Mouse (Mus musculus) G1E-ER4 (cell line): Measurements from ENCODE around the gene Csf3r. TPM values are rescaled to one million over a fixed set of nuclear protein-coding genes. Genes with fewer than 3 reads are reported as not detected.

ENCODE experiments used
- GATA1 ChIP-seq: IDR thresholded peaks from one replicate; pipeline ENCODE4 v1.8.0; 2012; ENCODE audit warnings: low read length, inconsistent platforms
- polyA plus RNA-seq: library from polyadenylated mRNA; stranded (reverse); fragments of >175 nt; gene quantifications from 2 replicates; pipeline ENCODE4 v1.2.3, GENCODE M21; 2012

Gene Csf3r
- not detected in 2 replicates for polyA plus RNA-seq

DNA sequence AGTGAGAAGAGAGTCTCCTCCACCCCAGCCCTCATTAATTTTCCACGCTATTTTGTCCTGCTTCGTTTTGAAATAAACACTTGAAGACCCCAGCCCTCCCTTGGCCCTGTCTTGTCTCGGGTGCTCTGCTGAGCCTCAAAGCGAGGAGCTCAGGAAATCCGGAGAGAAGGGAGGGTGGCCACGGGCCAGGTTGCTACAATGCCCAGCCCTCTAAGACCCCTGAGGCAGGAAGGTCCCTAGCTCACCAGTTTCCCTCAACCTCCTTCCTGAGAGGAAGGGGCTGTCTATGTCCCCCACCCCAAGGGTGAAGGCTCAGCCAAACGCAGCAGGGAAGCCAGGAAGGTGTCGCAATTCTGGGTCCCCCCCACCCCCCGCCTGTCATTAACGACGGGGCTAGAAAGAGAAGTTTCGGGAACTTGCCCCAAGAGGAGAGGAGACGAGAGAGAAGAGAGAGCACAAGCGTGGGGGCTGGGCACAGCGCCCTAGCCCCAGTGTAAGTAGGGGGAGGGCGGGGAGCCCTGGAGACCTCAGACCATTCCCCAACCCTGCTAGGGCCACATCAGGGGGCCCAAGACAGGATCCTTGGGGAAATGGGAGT, at the start of gene Csf3r:
TSS of gene Csf3r (plus strand) at position 248 of the 598 bp plus-strand sequence.
- TF ChIP-seq GATA1 = no peak

DNA sequence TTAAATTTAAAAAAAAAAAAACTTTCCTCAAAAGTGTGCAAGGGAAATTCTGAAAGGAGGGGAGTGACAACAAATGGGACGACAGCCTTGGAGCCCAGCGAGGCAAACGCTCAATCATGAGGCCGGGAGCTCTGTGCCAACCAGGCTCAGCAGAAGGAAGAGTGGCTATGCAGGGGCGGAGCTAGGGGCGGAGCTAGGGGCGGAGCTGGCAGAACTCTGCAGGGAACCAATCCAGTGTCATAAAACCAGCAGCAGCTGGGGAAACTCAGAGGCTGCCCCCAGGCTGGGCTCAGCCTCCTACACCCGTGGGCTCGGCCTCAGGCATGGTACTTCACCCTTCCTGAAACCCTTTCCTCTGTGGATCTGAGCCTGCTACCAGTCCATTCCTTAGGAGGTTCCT, 46.6 kb upstream of the Csf3r start:
- TF ChIP-seq GATA1 = no peak

DNA sequence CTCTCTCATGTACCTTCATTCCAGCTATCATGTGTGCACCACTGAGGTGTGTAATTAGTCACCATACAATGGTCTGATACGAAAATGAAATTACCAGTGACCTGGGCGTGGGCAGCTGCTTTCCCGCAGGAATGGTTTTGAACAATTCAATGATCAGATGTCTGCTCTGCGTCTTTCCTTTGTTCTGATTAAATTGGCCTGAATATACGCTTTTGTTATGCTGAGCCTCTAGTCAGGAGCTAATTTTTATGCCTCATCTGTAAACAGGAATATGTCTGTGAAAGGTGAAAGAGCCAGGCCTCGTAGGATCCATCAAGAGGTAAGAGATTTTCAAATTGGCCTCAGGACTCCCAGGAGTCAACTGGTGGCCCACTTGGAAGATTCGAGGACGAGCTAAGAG, 41.1 kb upstream of the Csf3r start:
- TF ChIP-seq GATA1 = no peak

DNA sequence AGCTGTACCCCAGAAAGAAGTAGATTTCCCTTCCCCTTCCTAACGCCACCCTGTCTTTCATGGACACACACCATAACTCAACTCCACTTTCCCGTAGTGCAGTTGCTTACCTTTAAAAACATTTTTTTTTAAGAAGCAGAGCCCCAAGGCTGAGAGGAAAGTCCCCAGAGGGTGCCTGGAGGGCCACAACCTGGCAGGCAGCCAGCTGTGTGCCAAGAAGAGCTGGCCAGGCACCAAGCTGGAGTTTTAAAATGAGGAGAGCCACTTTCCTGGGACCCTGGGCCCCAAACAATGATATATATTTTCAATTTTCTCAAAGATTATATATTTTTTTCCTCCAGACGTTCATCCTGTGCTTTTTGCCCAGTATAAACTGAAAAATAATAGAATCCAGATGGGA, 37.3 kb upstream of the Csf3r start:
- TF ChIP-seq GATA1 = no peak

DNA sequence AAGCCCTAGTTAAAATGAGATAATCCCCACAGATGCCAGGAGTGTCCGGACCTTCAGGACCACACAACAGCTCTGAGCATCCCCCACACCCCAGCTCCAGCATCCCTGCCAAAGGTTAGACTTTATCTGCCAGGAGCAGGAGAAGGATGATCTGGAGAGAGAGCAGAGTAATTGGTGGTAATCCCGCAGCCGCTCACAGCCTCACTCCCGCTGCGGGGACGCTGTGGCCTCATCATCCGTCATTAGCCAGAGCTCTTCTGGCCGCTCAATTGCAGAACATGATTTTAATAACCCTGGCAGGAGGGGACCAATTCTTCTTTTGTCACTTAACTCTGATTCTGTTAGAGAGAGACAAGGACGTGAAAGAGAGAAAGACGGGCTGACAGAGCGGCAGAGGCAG, 35.3 kb upstream of the Csf3r start:
- TF ChIP-seq GATA1 = no peak

DNA sequence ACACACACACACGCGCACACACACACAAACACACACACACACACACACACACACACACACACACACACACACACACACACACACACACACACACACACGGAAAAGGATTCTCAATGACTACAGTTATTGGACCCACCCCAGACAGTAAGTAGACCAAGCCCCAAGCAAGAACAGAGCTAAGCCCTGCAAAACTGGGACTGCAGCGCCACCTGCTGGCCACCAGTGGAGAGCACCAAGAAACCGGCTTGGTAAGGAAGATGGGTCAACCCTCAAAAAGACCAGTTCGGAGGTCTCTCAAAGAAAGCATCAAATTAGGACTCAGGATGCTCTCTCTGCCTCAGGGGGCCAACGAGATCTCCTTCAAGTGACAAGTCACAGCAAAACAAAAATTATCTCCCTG, 34.2 kb upstream of the Csf3r start:
- no peak for TF ChIP-seq GATA1

DNA sequence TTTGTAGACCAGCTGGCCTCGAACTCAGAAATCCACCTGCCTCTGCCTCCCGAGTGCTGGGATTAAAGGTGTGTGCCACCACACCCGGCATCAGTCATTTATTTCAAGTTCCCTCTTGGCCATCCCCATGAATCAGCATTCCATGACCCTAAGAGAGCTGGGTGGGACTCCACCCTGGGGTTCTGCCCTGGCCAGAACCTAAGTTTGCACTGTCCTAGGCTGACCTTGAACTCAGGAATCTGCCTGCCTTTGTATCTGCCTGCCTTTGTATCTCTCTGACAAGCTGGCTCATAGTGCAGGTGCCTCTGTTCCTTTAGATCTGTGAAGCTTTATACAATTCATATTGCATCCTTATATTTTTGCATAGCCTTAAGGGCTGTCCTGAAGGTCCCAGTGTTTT, 32.1 kb upstream of the Csf3r start:
- TF ChIP-seq GATA1 = no peak

DNA sequence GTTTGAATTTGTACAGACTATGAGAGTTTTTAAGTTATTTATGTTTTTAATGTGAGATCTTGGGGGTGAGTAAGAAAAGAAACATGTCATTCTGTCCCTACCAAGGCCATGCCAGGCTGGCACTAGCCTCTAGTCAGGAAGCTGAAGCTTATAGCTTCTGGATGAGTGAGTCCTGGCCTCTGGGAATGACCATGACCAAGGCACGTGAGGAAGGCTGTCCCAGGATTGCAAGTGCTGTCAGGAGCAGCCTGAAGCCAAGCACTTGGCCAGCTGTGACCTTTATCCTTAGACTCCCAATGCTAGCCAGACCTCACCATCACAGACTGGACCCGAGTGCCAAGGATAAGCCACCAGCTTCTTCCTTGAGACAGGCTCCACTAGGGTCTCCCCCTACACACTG, 31.4 kb upstream of the Csf3r start:
- no peak for TF ChIP-seq GATA1

DNA sequence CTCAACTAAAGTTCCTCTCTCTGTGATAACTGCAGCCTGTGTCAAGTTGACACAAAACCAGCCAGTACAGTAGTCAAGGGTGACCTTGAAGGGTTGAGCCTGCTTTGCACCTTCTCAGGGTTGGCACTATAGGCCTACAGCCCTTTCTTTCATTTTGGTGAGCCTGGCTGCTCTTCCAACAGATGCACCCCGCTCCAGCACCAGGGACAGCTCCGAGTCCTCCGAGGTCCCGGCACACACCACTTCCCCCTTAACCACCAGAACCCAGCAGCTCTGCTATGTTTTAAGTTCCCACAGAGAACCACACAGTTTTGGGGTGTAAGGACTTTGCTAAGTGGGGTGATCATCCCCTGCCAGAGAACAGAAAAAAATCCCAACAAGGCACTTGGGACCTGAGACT, 27.8 kb upstream of the Csf3r start:
- TF ChIP-seq GATA1 = no peak

DNA sequence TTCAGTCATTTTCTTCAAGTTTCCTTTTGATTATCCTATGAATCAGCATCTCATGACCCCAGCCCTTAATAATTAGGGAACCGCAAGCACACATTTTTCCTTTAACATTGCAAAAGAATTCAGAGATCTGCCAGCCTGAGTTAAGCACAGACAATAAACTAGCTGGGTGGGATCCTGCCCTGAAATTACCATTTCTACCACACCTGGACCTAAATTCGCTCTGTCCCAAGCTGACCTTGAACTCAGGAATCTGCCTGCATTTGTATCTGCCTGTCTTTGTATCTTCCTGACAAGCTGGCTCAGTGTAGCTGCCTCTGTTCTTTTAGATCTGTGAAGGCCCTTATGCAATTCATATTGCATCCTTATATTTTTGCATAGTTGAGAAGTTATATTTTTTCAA, 26.5 kb upstream of the Csf3r start:
- TF ChIP-seq GATA1 = no peak

DNA sequence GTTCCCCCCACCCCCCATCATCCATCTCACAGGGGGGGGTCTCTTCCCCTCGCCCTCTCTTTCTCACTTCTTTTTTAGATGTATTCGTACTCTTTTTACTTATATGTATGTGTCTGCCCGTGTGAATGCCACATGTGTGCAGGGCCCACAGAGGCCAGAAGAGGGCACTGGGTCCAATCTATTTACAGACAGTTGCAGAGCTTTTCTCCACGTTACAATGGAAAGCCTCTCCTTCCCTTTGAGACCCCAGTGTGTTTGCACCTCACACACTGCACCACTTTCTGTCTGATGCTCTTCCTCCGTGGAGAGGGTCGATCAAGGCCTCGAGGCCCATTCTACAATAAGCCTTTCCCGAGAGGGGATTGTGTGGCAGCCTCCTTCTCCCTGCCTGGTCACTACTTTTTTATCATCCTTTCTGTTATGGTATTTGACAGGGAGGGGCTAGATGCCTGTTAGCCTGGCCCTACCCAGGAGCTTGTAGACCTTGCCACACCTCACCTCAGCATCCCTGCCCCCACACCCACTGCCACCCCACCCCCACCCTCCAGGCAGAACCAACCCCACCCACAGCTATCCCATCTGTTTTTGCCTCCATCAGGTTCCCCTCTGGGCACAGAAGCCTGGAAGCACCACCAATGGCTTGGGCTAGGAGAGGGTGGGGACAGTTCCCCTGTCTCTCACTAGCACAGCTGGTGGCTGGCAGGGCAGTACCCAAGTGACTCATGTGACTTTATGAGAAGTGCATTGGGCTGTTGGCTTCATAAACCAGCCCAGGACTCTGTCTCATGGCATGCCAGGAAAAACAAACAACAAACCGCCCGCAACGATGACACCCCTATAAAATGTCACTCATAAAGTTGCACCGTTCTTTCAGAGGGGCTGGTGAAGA, 22.8 kb upstream of the Csf3r start:
- TF ChIP-seq GATA1 = no peak

DNA sequence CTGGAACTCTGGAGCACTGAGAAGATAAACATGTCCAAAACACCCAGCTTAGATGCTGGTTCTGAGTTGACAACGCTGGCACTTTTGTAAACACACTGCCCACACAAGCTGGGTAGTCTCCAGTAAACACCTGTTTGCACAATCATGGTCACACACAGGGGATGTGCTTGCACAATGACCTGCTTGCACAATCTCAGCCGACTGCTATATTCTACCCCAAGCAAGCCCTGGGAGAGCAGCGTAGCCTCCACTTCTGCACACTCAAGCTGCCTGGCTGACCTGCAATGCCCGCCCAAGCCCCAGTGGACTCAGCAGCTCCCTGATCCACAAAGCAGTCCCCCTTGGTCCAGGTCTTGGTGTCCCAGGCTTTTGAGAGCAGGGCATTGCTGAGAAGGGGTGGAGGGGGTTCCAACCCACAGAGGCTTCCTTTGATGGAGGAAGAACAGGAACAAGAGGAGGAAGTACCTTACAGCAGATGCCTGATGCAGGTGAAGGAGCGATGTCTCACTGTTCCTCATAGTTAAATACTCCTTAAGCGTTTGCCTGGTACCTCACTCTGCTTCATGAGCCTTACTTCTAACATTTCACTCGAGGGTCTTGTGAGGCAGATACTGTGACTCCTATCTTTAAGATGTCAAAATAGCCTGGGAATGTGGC, 6.5 kb upstream of the Csf3r start:
- no peak for TF ChIP-seq GATA1

DNA sequence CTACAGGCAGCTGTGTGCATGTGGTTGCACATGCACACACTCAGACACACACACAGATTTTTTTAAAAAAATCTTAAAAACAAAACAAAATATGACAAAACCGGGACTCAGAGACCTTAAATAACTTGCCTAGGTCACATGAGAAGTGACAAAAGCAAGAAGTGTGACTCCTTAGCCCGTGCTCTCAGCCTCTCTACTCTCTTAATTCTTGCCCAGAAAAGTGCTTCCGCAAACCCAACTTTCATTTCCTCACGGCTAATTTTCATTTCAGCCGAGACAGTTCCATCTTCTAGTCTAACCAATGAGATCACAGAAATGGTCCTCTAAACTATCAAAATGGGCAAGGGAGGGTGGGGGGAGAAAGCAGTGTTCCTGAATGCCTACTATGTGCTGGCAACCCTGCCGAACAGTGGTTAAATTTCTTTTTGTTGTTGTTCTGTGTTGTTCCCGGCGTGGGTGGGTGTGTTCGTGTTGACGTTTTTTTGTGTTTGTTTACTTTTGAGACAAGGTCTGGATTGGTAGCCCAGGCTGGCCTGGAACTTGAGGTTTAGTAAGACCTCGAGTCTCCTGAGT, 5.3 kb upstream of the Csf3r start:
- no peak for TF ChIP-seq GATA1

DNA sequence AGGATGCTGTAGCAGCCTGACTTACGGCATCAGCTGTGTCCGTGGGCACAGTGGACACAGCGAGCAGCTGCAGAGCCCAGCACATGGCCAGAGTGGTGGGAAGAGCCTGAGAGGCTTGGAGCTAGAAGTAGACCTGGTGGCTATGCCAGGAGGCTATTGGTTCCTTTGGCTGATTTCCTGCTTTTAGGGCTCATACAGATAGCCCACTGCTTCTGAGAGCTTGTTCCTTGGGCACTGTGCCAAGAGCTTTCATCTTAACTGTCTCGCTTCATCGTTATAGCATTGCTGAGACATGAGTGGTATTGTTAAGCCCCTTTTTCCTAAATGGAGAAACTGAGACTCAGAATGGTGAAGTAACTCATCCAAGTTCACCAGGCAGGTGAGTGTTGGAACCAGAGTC, 1.5 kb downstream of the Csf3r start:
- TF ChIP-seq GATA1 = no peak

DNA sequence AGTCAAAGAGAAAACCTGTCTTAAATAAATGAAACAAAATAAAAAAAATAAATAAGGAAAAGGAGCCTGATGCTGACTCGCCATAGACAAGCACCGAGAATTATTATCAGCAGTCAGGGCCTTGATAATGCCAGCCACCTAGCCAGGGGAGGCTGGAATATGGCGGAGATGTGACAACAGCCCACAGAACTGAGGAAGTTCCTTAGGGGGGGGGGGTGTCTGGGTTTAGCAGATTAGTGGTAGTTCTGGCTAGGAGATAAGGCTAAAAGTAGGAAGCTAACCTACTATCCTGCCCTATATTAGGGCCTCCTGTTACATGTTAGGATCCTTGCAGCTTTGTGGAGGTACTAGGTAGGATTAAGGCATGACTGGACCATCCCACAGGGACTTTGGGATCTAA, 3.6 kb downstream of the Csf3r start:
- no peak for TF ChIP-seq GATA1

DNA sequence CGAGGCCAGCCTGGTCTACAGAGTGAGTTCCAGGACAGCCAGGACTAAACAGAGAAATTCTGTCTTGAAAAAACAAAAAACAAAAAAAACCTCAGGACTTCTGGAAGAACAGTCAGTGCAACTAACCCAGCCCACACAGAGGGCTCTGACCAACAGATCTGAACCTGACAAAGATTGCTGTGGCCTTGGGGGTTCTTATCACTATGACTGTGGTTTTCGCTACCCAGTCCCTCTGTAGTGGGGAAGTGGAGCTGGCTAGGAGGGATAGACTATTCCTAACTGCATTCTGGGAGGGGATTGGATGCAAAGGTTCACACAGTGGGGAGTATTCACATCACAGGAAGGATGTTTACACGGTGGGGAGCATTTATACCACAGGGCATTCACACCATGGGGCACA, 4.7 kb downstream of the Csf3r start:
- no peak for TF ChIP-seq GATA1
